Mouse (Mus musculus) MEL (cell line): ENCODE results near the gene Mta3.

Source experiments
- CTCF ChIP-seq, 3 experiments: IDR thresholded peaks in 2 of 3; conservative IDR thresholded peaks in 1 of 3; 2 replicates each; pipeline ENCODE4 v1.5.1; 2011 to 2012; ENCODE audit warnings: low read length in 3 of 3, low read depth in 2 of 3, mild to moderate bottlenecking in 2 of 3, improper control_type of control experiment in 1 of 3, inconsistent platforms in 1 of 3, mixed read lengths in 1 of 3, moderate library complexity in 1 of 3; ENCODE audit not compliant: control insufficient read depth in 1 of 3, insufficient read depth in 1 of 3, poor library complexity in 1 of 3, severe bottlenecking in 1 of 3
- HCFC1 ChIP-seq: IDR thresholded peaks from 2 replicates; pipeline ENCODE4 v1.6.1; 2012; ENCODE audit warnings: low read depth, mild to moderate bottlenecking, inconsistent platforms, low read length, improper control_type of control experiment, moderate library complexity
- MAFK ChIP-seq: IDR thresholded peaks from 2 replicates; pipeline ENCODE4 v1.6.1; 2011; ENCODE audit warnings: low read depth, mild to moderate bottlenecking, low read length, improper control_type of control experiment, borderline replicate concordance
- MAX ChIP-seq: IDR thresholded peaks from 2 replicates; pipeline ENCODE4 v1.6.1; 2011; ENCODE audit warnings: low read length, improper control_type of control experiment
- MXI1 ChIP-seq: IDR thresholded peaks from 2 replicates; pipeline ENCODE4 v1.6.1; 2011; ENCODE audit warnings: mild to moderate bottlenecking, low read depth, low read length, improper control_type of control experiment
- POLR2A ChIP-seq, 2 experiments: IDR thresholded peaks; 2 replicates each; pipeline ENCODE4 v1.6.1; 2011 to 2012; ENCODE audit warnings: low read length in 2 of 2, mild to moderate bottlenecking in 2 of 2, control low read depth in 1 of 2, improper control_type of control experiment in 1 of 2, low read depth in 1 of 2, moderate library complexity in 1 of 2; ENCODE audit not compliant: control insufficient read depth in 1 of 2, insufficient read depth in 1 of 2, poor library complexity in 1 of 2
- TAL1 ChIP-seq: IDR thresholded peaks from 2 replicates; pipeline ENCODE4 v1.6.1; 2012; ENCODE audit warnings: mild to moderate bottlenecking, inconsistent platforms, low read length, moderate library complexity, mixed read lengths
- USF2 ChIP-seq, 2 experiments: IDR thresholded peaks; 2 replicates each; pipeline ENCODE4 v1.6.1; 2011 to 2012; ENCODE audit warnings: improper control_type of control experiment in 2 of 2, low read length in 2 of 2, borderline replicate concordance in 1 of 2, inconsistent platforms in 1 of 2, low read depth in 1 of 2, mild to moderate bottlenecking in 1 of 2; ENCODE audit not compliant: insufficient read depth in 1 of 2

DNA sequence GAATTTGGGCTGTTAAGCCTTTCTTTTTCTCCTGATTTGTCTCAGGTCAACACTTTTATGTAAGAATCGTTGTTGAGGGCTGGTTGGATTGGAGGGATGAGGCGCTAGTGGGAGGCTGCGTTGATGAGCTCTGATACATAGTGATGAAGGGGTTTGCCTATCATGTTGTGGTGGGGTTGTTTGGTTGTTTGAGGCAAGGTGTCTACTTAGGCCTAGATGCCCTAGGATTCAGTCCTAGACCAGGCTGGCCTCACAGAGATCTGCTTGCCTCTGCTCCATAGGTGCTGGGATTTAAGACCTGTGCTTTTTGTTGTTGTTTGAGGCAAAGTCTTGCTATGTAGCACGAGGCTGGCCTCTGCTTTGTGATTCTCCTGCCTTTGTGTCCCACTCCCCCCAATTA, 1.4 kb downstream of the Mta3 start:
- TF ChIP-seq USF2 (IDR thresholded peaks at IDR 0.05; ENCODE audit: borderline replicate concordance in 1 of 2, insufficient read depth in 1 of 2, low read depth in 1 of 2, low read length in 2 of 2) (no peak), MAFK (no peak), CTCF (IDR thresholded peaks at IDR 0.05 in 2 of 3, conservative IDR thresholded peaks at IDR 0.05 in 1 of 3; ENCODE audit: control insufficient read depth in 1 of 3, insufficient read depth in 1 of 3, low read depth in 2 of 3, low read length in 3 of 3, poor library complexity in 1 of 3, severe bottlenecking in 1 of 3) (no peak), MXI1 (no peak), TAL1 (no peak), HCFC1 (no peak), POLR2A (IDR thresholded peaks at IDR 0.05; ENCODE audit: control insufficient read depth in 1 of 2, insufficient read depth in 1 of 2, low read depth in 1 of 2, low read length in 2 of 2, poor library complexity in 1 of 2) (no peak), MAX (no peak)
